Comparison of ENCODE assay signal across 36 mouse cellular contexts in the genomic region with DNA sequence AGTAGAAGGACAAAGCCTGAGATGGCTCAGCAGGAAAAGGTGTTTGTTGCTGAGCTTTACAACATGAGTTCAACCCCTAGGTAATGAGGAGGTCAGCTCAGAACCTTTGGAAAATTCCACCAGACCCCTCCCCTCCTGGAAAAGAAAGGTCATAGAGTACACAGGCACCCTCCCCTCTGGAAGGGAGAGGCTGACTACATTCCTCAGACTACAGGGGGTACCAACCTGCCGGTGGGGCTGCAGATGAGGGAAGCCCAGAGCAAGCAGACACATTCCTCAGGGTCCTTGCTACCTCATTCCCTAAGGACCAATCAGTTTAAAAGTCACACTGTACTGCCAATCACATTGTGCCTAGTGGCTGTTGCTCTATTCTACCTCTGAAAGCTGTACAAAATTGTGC. TPM values are rescaled to one million over a fixed set of nuclear protein-coding genes. Genes with fewer than 3 reads are reported as not detected.
"Had no signal": no experiment of that assay in that cellular context is flagged by ENCODE, and none has a peak within 500 bp of the region (broad histone marks: within the 10 kb centered on the region; RNA-seq: fewer than 3 reads in every experiment).

No protein-coding gene starts in this region.

- H3K9ac ChIP-seq: heart, embryonic 12.5 days; hindbrain, embryonic 12.5 days; hindbrain, embryonic 14.5 days; limb, embryonic 12.5 days; liver, embryonic 13.5 days; liver, embryonic 15.5 days had no signal

- H3K9me3 ChIP-seq: heart, embryonic 10.5 days; heart, embryonic 12.5 days; hindbrain, embryonic 10.5 days; hindbrain, embryonic 12.5 days; limb, embryonic 10.5 days; limb, embryonic 12.5 days; liver, embryonic 13.5 days; liver, embryonic 15.5 days had no signal

- H3K4me1 ChIP-seq: heart, embryonic 10.5 days; heart, embryonic 12.5 days; hindbrain, embryonic 12.5 days; liver, embryonic 13.5 days; liver, embryonic 15.5 days had no signal

- H3K27ac ChIP-seq: gastrocnemius, adult 2 months; heart, embryonic 10.5 days; hindbrain, embryonic 10.5 days; hindbrain, embryonic 12.5 days; hindbrain, embryonic 14.5 days; hindbrain, postnatal 0 days; left cerebral cortex, adult 2 months; limb, embryonic 10.5 days; limb, embryonic 12.5 days; liver, embryonic 13.5 days; liver, embryonic 15.5 days had no signal

- DNase-seq: gastrocnemius, adult 2 months; gastrocnemius, postnatal 10 days; gastrocnemius, postnatal 25 days; heart, adult 18-20 months; heart, postnatal 10 days; heart, postnatal 4 days; kidney, adult 18-20 months; kidney, adult 8-10 months; kidney, postnatal 10 days; kidney, postnatal 36 days; layer of hippocampus, adult 9-11 months; liver; liver, embryonic 13.5 days had no signal

- ATAC-seq: hindbrain, postnatal 0 days; intestine, embryonic 16.5 days had no signal

- H3K4me3 ChIP-seq: gastrocnemius, adult 2 months; heart, embryonic 10.5 days; heart, embryonic 12.5 days; hindbrain, embryonic 10.5 days; hindbrain, embryonic 12.5 days; left cerebral cortex, adult 2 months; limb, embryonic 10.5 days; limb, embryonic 12.5 days; liver, embryonic 13.5 days; liver, embryonic 15.5 days had no signal

- H3K4me2 ChIP-seq: heart, embryonic 12.5 days; hindbrain, embryonic 12.5 days; hindbrain, embryonic 14.5 days; limb, embryonic 12.5 days; liver, embryonic 11.5 days; liver, embryonic 13.5 days; liver, embryonic 15.5 days had no signal

- H3K36me3 ChIP-seq: heart, embryonic 10.5 days; heart, embryonic 12.5 days; hindbrain, embryonic 10.5 days; hindbrain, embryonic 12.5 days; limb, embryonic 10.5 days; limb, embryonic 12.5 days; liver, embryonic 13.5 days; liver, embryonic 15.5 days had no signal

RNA-seq across cellular contexts. Expression of gene AU015836, which starts 48.4 kb away (rescaled TPM):
- total RNA-seq: gastrocnemius, adult 2 months; gastrocnemius, postnatal 10 days; gastrocnemius, postnatal 25 days; gastrocnemius, postnatal 4 days; granulocyte monocyte progenitor cell, adult 5-6 weeks; heart, adult 18-20 months; heart, adult 8-10 months; heart, postnatal 10 days; heart, postnatal 25 days; heart, postnatal 4 days; hindbrain, postnatal 0 days; layer of hippocampus, adult 18-20 months; layer of hippocampus, adult 8-10 months; layer of hippocampus, postnatal 14 days; left cerebral cortex, adult 2 months; left cerebral cortex, postnatal 14 days; left cerebral cortex, postnatal 36 days had no signal
- polyA plus RNA-seq: heart, embryonic 12.5 days; heart, embryonic 16.5 days; hindbrain, embryonic 10.5 days; hindbrain, embryonic 12.5 days; hindbrain, embryonic 14.5 days; hindbrain, postnatal 0 days; large intestine, adult 2 months; limb, embryonic 10.5 days; limb, embryonic 12.5 days had no signal
